Mouse (Mus musculus) ES-Bruce4 (cell line): ENCODE data around the gene Ank2.

Experiments used
- CTCF ChIP-seq: IDR thresholded peaks from one replicate; pipeline ENCODE4 v1.8.1; 2011; ENCODE audit warnings: low read depth, low read length
- EP300 ChIP-seq: IDR thresholded peaks from 2 replicates; pipeline ENCODE4 v1.6.1; 2011; ENCODE audit warnings: low read depth, low read length; ENCODE audit not compliant: insufficient read depth
- POLR2A ChIP-seq: IDR thresholded peaks from one replicate; pipeline ENCODE4 v1.8.1; 2011; ENCODE audit warnings: low read length; ENCODE audit not compliant: insufficient read depth

- TF ChIP-seq CTCF (no peak), EP300 (no peak), POLR2A (no peak)
Measured at GRCm38 (mm10) chr3:127108481-127108880, 390.7 kb downstream of the Ank2 start.
